Mouse (Mus musculus) neural tube, embryonic 15.5 days (tissue): Measurements from ENCODE around the gene Vmn1r83. TPM values are rescaled to one million over a fixed set of nuclear protein-coding genes. Genes with fewer than 3 reads are reported as not detected.

Experiments used
- ATAC-seq: fragments of 200-750 bp; cut with Nextera tagmentation; 2 replicates; pipeline ENCODE4 v1.8.0; 2017; ENCODE audit warnings: mild to moderate bottlenecking, moderate TSS enrichment, moderate library complexity; ENCODE audit not compliant: low FRiP score
- H3K27ac ChIP-seq: fragments of 300-500 bp; sonication (generic); replicated peaks from 2 replicates; pipeline ENCODE4 v1.5.1; 2015; ENCODE audit warnings: mild to moderate bottlenecking, inconsistent platforms
- H3K27me3 ChIP-seq: fragments of 300-500 bp; sonication (generic); replicated peaks from 2 replicates; pipeline ENCODE4 v1.6.1; 2015; ENCODE audit warnings: inconsistent platforms
- H3K36me3 ChIP-seq: fragments of 300-500 bp; sonication (generic); 2 replicates; pipeline ENCODE4 v1.6.1; 2015; ENCODE audit warnings: inconsistent platforms
- H3K4me1 ChIP-seq: fragments of 300-500 bp; sonication (generic); 2 replicates; pipeline ENCODE4 v1.6.1; 2015; ENCODE audit warnings: inconsistent platforms
- H3K4me2 ChIP-seq: fragments of 300-500 bp; sonication (generic); 2 replicates; pipeline ENCODE4 v1.6.1; 2015; ENCODE audit warnings: inconsistent platforms, mild to moderate bottlenecking, moderate library complexity
- H3K4me3 ChIP-seq: fragments of 300-500 bp; sonication (generic); replicated peaks from 2 replicates; pipeline ENCODE4 v1.5.1; 2015; ENCODE audit warnings: mild to moderate bottlenecking, inconsistent platforms
- H3K9ac ChIP-seq: fragments of 300-500 bp; sonication (generic); replicated peaks from 2 replicates; pipeline ENCODE4 v1.6.1; 2015; ENCODE audit warnings: mild to moderate bottlenecking, inconsistent platforms
- H3K9me3 ChIP-seq: fragments of 300-500 bp; sonication (generic); replicated peaks from 2 replicates; pipeline ENCODE4 v1.6.1; 2016; ENCODE audit warnings: inconsistent platforms
- WGBS: fragments of 180-500 bp; shearing (Covaris S2); methylation state at CpG from one replicate; pipeline ENCODE4 v1.1.7; 2015; ENCODE audit warnings: mixed read lengths; 5-methylcytosine and 5-hydroxymethylcytosine counted together
- microRNA-seq: library from miRNA; unstranded; fragments of <30 nt; microRNA quantifications from one replicate; pipeline ENCODE4, GENCODE M21; 2017
- polyA plus RNA-seq: library from polyadenylated mRNA; unstranded; fragments of >200 nt; fragmentation: Nextera tagmentation; extraction: Ambion mirVana; gene quantifications from 2 replicates; pipeline ENCODE4 v1.2.1, GENCODE M21; 2015

The Vmn1r83 gene
- polyA plus RNA-seq: not detected in 2 replicates

DNA sequence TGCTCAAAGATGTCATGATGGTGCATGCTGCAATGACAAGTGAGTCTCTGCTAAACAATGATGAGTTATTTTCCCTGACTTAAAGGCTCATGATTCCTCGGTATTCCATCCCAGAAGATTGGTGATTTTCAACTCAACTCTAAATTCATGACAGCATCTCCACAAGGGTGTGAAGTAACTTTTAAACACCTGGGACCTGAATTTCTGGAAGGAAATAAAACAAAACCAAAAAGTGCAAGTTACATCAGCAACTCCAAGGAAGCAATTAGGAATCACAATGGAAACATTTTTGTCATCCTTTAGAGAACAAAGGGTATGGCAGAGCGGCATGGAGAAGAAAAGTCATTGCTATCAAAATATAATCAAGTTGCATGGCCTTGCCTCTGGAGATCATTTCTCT lies at the start of gene Vmn1r83:
Gene Vmn1r83, minus strand, starts transcription at position 101 of the 400 bp plus-strand sequence.
- no peak for ATAC-seq
- H3K9ac ChIP-seq: no peak within 1 kb of the TSS
- peaks cover 6% of the 10 kb centered on the region; the same call in 1 of the 2 replicates for H3K9me3 ChIP-seq
- H3K27me3 ChIP-seq: no peaks in the 10 kb centered on the region
- no peak within 1 kb of the TSS for H3K4me3 ChIP-seq
- H3K4me2 ChIP-seq: no peak within 1 kb of the TSS
- no peaks in the 10 kb centered on the region for H3K4me1 ChIP-seq
- H3K27ac ChIP-seq: no peak within 1 kb of the TSS
- H3K36me3 ChIP-seq: no peaks in the 10 kb centered on the region
- 89% methylated on average over 2 of the region's 2 CpGs for whole genome bisulfite sequencing

DNA sequence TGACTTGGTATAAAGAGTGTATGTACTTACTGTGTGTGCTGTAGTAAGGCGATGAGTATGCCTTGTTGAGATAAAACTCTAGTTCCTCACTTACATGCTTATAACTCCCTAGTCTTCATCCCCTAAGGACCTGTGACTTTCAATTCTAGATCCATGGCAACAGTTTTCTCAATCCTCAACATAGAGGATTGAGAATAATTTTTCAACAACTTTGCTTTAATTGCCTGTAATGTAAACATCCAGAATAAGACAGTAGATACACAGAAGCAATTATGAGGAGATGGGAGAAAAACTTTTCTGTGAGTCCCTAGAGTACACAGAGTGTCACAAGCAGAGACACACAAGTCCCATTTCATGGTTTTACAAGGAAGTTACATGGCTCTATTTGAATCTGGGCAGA lies 39.9 kb upstream of the Vmn1r83 start, which contains the start of gene Vmn1r84:
Gene Vmn1r84, minus strand, starts transcription at position 101 of the 400 bp plus-strand sequence.
- H3K9me3 ChIP-seq: no peaks in the 10 kb centered on the region
- no peaks in the 10 kb centered on the region for H3K4me1 ChIP-seq
- no peaks in the 10 kb centered on the region for H3K27me3 ChIP-seq
- H3K4me2 ChIP-seq: no peak within 1 kb of the TSS
- WGBS: 76% methylated on average over 1 of the region's 1 CpGs
- no peak within 1 kb of the TSS for H3K27ac ChIP-seq
- H3K4me3 ChIP-seq: no peak within 1 kb of the TSS
- ATAC-seq: no peak
- H3K9ac ChIP-seq: no peak within 1 kb of the TSS
- H3K36me3 ChIP-seq: no peaks in the 10 kb centered on the region

DNA sequence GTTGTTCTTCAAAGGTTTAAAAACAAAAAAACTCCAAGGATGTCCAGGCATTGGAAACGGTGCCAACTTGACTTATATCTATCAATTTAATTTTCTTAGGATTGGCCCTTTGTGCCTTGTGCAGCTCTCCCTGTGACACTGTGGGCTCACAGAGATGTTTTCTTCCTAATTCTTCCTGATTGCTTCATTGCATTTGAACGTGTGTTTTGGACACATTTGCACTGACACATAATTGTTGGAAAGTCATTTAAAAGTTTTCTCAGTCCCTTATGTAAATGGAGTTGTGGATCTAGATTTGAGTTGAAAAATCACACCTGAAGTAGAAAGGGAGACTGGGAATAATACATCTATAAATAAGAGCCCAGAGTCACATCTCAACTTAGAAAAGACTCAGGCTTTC lies 29.2 kb downstream of the Vmn1r83 start, which contains the start of gene Vmn1r82:
Gene Vmn1r82, plus strand, starts transcription at position 301 of the 400 bp plus-strand sequence.
- Histone ChIP-seq H3K4me3 (no peak within 1 kb of the TSS), H3K36me3 (no peaks in the 10 kb centered on the region), H3K27ac (no peak within 1 kb of the TSS), H3K9me3 (no peaks in the 10 kb centered on the region; the same call in 1 of the 2 replicates), H3K9ac (no peak within 1 kb of the TSS), H3K4me2 (no peak within 1 kb of the TSS), H3K27me3 (no peaks in the 10 kb centered on the region), H3K4me1 (no peaks in the 10 kb centered on the region)
- 65% methylated on average over 2 of the region's 2 CpGs for WGBS
- ATAC-seq: no peak

Small RNAs within 50 kb of the gene (microRNA-seq; reads per million reads assigned to microRNA genes)
- gene Gm23521: not detected

Other genes with a start within 250 kb of the Vmn1r83 start
- gene Vmn1r78, start 179.2 kb downstream of the Vmn1r83 start, polyA plus RNA-seq: not detected in 2 replicates
- gene Vmn1r79, start 158.2 kb downstream of the Vmn1r83 start, polyA plus RNA-seq: not detected in 2 replicates
- not detected in 2 replicates for gene Vmn1r80, start 140.2 kb downstream of the Vmn1r83 start, polyA plus RNA-seq
- 0.01 TPM in 1 of 2 replicates, not detected in the other for gene Vmn1r81, start 61.2 kb downstream of the Vmn1r83 start, polyA plus RNA-seq
- gene Vmn1r82, start 29.1 kb downstream of the Vmn1r83 start, polyA plus RNA-seq: not detected in 2 replicates
- not detected in 2 replicates for gene Vmn1r84, start 39.8 kb upstream of the Vmn1r83 start, polyA plus RNA-seq
- 8.2 and 11.1 TPM in 2 replicates for gene Zfp551, start 93.3 kb upstream of the Vmn1r83 start, polyA plus RNA-seq
- 27.7 and 29.5 TPM in 2 replicates for gene Zfp606, start 148.8 kb upstream of the Vmn1r83 start, polyA plus RNA-seq
- not detected in 2 replicates for gene 2900092C05Rik, start 183.0 kb upstream of the Vmn1r83 start, polyA plus RNA-seq